Mouse (Mus musculus) small intestine, adult 2 months (tissue): ENCODE results near the gene Ccdc93.

Source experiments
- CTCF ChIP-seq: fragments of 200-500 bp; IDR thresholded peaks from 2 replicates; pipeline ENCODE4 v1.5.1; 2012; ENCODE audit warnings: low read depth, mild to moderate bottlenecking, control low read depth, inconsistent platforms, low read length, moderate library complexity, mixed read lengths; ENCODE audit not compliant: insufficient replicate concordance, insufficient read length; ENCODE audit errors: extremely low read depth
- POLR2A ChIP-seq: fragments of 200-500 bp; IDR thresholded peaks from 2 replicates; pipeline ENCODE4 v1.6.1; 2012; ENCODE audit warnings: low read depth, mild to moderate bottlenecking, control low read depth, inconsistent platforms, low read length, moderate library complexity

- no peak for TF ChIP-seq CTCF
- TF ChIP-seq POLR2A: no peak
Observed at GRCm38 (mm10) chr1:121510420-121511140, 79.7 kb downstream of the Ccdc93 start.
